Mouse (Mus musculus) heart, embryonic 16.5 days (tissue): Measurements from ENCODE around the gene Samd1. TPM values are rescaled to one million over a fixed set of nuclear protein-coding genes. Genes with fewer than 3 reads are reported as not detected.
A peak's percentile ranks its signal among the peaks of the same experiment; 100 is the strongest.

Experiments used
- ATAC-seq: fragments of 200-750 bp; cut with Nextera tagmentation; replicated peaks from 2 replicates; pipeline ENCODE4 v1.8.0; 2017; ENCODE audit warnings: moderate number of reproducible peaks; ENCODE audit not compliant: insufficient read depth, low FRiP score; ENCODE audit errors: extremely low read depth
- H3K27ac ChIP-seq: fragments of 300-500 bp; sonication (generic); 2 replicates; pipeline ENCODE4 v1.5.1; 2014; ENCODE audit warnings: mild to moderate bottlenecking, low read length, control low read depth, moderate library complexity
- H3K27me3 ChIP-seq: fragments of 300-500 bp; sonication (generic); 2 replicates; pipeline ENCODE4 v1.6.1; 2014; ENCODE audit warnings: low read length, mixed read lengths; ENCODE audit not compliant: control insufficient read depth, insufficient read depth
- H3K36me3 ChIP-seq: fragments of 300-500 bp; sonication (generic); 2 replicates; pipeline ENCODE4 v1.6.1; 2014; ENCODE audit not compliant: control insufficient read depth, insufficient read depth
- H3K4me1 ChIP-seq: fragments of 300-500 bp; sonication (generic); 2 replicates; pipeline ENCODE4 v1.6.1; 2014; ENCODE audit warnings: low read length, mixed read lengths; ENCODE audit not compliant: control insufficient read depth, insufficient read depth
- H3K4me2 ChIP-seq: fragments of 300-500 bp; sonication (generic); 2 replicates; pipeline ENCODE4 v1.6.1; 2014; ENCODE audit warnings: low read depth, mild to moderate bottlenecking, control low read depth, low read length
- H3K4me3 ChIP-seq: fragments of 300-500 bp; sonication (generic); 2 replicates; pipeline ENCODE4 v1.5.1; 2014; ENCODE audit warnings: mild to moderate bottlenecking, control low read depth, low read length
- H3K9ac ChIP-seq: fragments of 300-500 bp; sonication (generic); 2 replicates; pipeline ENCODE4 v1.6.1; 2014; ENCODE audit warnings: low read length, control low read depth
- H3K9me3 ChIP-seq: fragments of 300-500 bp; sonication (generic); replicated peaks from 2 replicates; pipeline ENCODE4 v1.6.1; 2016; ENCODE audit warnings: low read length; ENCODE audit not compliant: control insufficient read depth
- WGBS: fragments of 180-500 bp; shearing (Covaris S2); extraction: QIAGEN DNeasy Blood & Tissue Kit; methylation state at CpG from one replicate; pipeline ENCODE4 v1.1.7; 2014; 5-methylcytosine and 5-hydroxymethylcytosine counted together
- polyA plus RNA-seq: library from polyadenylated mRNA; unstranded; fragments of >200 nt; fragmentation: Nextera tagmentation; extraction: Ambion mirVana; gene quantifications from 2 replicates; pipeline ENCODE4 v1.2.1, GENCODE M21; 2015

Samd1 gene
- polyA plus RNA-seq, 1 experiment from 2014 or later: 6.0 TPM

DNA sequence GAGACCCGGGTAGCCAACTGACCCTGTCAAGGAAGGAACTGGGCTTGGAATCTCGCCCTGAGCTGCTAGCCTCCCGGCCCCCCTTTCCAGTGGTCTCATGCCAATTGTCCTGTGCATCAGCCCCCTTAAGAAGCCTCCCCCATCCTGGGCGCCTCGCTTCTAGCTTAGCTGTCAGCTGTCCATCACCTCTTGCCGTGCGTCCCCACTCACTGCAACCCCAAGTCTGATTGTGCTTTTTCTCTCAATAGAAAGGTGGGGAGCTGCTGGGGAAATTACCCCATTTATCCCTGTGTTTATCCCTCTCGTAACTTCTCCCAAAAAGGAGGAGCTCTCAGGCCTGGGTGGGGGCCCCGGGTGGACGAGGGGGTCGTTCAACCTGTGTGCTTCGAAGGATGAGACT is 1.5 kb upstream of the Samd1 start:
- no peaks in the 10 kb centered on the region for H3K27me3 ChIP-seq
- peak overlapping the region; percentile 97 for H3K4me2 ChIP-seq
- H3K4me1 ChIP-seq: peaks cover 20% of the 10 kb centered on the region
- peak overlapping the region; percentile 97 for H3K27ac ChIP-seq
- no peak for ATAC-seq
- H3K9me3 ChIP-seq: no peaks in the 10 kb centered on the region
- H3K4me3 ChIP-seq: peak overlapping the region; percentile 88
- peaks cover 45% of the 10 kb centered on the region for H3K36me3 ChIP-seq
- peak overlapping the region; percentile 92 for H3K9ac ChIP-seq
- 29% methylated on average over 12 of the region's 12 CpGs for WGBS

DNA sequence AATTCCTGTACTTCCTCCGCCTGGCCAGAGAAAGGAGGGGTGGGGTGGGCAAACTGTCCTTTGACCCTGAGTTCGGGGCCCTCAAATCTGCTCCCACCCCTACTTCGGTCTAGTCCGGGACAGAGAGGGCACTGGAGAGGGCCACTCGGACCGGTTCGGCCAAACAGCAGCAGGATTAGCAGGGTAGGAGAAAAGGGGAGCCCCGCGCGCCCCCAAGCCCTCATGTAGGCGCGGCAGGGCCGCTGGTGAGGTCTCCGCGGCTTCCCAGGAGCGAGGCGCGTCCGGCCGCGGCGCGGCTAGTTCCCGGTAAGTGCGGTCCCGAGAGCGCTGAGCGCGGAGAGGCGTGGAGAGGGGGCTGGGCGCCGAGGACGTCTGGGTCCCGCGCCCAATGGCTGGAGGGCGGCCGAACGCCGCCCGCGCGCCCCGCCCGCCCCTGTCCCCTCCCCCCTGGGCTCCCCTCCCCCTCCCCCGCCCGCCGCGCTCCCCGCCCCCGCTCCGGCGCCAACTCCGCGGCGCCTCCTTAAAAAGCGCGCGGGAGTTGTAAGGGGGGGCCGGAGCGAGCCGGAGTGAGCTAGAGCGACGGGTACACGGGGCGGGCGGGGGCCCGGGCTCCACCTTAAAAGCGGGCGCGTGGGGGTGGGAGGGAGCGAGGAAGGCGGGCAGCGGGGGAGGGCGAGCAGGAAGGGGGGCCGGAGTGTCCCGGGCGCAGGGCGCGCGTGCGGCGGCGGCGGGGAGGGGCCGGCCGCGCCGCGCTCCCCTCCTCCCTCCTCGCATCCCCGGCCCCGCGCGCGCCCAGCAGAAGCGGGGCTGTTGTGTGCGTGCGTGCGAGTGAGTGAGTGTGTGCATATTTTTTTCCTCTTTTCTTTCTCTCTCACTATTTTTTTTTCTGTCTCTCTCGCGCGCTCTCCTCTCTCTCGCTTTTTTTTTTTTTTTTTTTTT is 636 bp upstream of the Samd1 start:
- WGBS: under 1% methylated on average over 49 of the region's 103 CpGs
- Histone ChIP-seq H3K4me3 (peak overlapping the region; percentile 88), H3K4me1 (peaks cover 20% of the 10 kb centered on the region), H3K9ac (peak overlapping the region; percentile 92), H3K36me3 (peaks cover 39% of the 10 kb centered on the region), H3K27ac (peak overlapping the region; percentile 97), H3K9me3 (no peaks in the 10 kb centered on the region), H3K27me3 (no peaks in the 10 kb centered on the region; the same call in 1 of the 2 replicates), H3K4me2 (peak overlapping the region; percentile 97)
- ATAC-seq: peak; percentile 84

DNA sequence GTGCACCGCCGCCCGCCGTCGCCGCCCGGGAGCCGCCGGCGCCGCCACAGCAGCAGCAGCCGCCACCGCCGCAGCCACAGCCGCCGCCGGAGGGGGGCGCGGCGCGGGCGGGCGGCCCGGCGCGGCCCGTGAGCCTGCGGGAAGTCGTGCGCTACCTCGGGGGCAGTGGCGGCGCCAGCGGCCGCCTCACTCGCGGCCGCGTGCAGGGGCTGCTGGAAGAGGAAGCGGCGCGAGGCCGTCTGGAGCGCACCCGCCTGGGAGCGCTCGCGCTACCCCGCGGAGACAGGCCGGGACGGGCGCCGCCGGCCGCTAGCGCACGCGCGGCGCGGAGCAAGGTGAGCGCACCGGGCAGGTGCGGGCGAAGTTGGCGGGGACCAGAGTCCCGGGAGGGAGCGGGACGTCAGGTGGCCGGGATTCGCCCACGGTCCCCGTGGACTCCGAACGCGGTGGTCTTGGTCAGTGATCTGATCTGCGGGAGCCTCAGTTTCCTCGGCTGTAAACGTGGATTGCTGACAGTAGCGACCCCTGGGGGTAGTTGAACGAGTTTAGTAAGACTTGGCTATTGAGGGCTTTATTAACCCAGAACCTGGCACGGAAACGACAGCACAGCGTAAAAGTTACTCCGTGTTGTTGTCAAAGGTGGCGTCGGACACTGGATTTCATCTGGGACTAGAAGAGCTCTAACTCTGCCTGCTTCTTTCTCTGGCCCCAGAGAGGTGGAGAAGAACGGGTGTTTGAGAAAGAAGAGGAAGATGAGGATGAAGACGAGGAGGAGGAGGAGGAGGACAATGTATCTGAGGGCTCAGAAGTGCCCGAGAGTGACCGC is 972 bp downstream of the Samd1 start:
- Histone ChIP-seq H3K27ac (peak overlapping the region; percentile 97), H3K9me3 (no peaks in the 10 kb centered on the region), H3K9ac (peak overlapping the region; percentile 92), H3K36me3 (peaks cover 30% of the 10 kb centered on the region), H3K4me3 (peak overlapping the region; percentile 88), H3K4me2 (peak overlapping the region; percentile 68), H3K4me1 (peaks cover 25% of the 10 kb centered on the region), H3K27me3 (no peaks in the 10 kb centered on the region; the same call in 1 of the 2 replicates)
- WGBS: under 1% methylated on average over 70 of the region's 92 CpGs
- ATAC-seq: peak; percentile 5; the same call in 1 of the 2 replicates

DNA sequence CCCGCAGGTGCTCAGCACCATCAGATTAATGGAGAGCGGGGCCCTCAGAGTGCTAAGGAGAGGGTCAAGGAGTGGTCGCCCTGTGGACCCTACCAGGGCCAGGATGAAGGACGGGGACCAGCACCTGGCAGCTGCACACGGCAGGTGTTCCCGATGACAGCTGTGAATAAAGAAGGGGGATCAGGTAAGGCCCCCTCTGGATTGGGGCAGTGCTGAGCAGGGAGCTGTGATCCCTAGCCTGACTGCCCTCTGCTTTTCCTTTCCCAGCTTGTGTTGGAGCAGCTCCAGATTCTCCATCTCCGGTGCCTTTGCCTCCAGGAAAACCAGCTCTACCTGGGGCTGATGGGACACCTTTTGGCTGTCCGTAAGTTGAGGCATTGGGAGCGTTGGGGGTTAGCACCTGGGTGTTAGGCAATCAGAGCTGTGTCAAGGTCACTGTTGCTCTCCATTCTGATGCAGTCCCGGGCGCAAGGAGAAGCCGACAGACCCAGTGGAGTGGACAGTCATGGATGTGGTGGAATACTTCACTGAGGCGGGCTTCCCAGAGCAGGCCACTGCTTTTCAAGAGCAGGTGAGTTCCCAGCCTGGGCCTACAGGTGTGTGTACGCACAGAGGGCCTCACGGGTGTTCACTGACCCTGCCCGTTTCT is 1.7 kb downstream of the Samd1 start:
- WGBS: 61% methylated on average over 16 of the region's 16 CpGs
- no peak overlapping the region for H3K27ac ChIP-seq
- peak overlapping the region; percentile 88 for H3K4me3 ChIP-seq
- H3K36me3 ChIP-seq: peaks cover 24% of the 10 kb centered on the region
- peaks cover 32% of the 10 kb centered on the region for H3K4me1 ChIP-seq
- H3K4me2 ChIP-seq: peak overlapping the region; percentile 68
- H3K9ac ChIP-seq: peak overlapping the region; percentile 92
- no peak for ATAC-seq
- H3K27me3 ChIP-seq: no peaks in the 10 kb centered on the region; the same call in 1 of the 2 replicates
- no peaks in the 10 kb centered on the region for H3K9me3 ChIP-seq

DNA sequence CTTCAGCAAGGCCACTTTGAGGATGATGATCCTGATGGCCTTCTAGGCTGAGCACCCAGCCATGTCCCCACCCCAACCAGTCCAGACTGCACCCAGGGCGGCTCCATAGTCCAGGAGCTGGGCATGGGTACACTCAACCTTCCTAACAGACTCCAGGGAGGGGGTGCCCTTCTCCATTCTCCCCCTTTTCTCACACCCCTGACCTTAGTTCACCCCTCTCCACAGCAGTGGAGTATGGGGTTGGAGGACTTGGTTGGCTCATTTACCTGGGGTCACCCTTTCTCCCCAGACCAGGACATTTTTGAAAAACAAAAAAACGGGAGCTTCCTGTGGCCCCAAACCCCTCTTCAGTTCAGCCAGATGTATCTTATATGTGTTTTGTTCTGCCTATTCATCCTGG is 2.4 kb downstream of the Samd1 start:
- peaks cover 18% of the 10 kb centered on the region for H3K36me3 ChIP-seq
- H3K9me3 ChIP-seq: no peaks in the 10 kb centered on the region
- no peak overlapping the region for H3K4me3 ChIP-seq
- no peak for ATAC-seq
- H3K4me2 ChIP-seq: no peak overlapping the region
- no peak overlapping the region for H3K27ac ChIP-seq
- 89% methylated on average over 2 of the region's 2 CpGs for WGBS
- H3K4me1 ChIP-seq: peaks cover 33% of the 10 kb centered on the region
- no peak overlapping the region for H3K9ac ChIP-seq
- H3K27me3 ChIP-seq: no peaks in the 10 kb centered on the region; the same call in 1 of the 2 replicates

DNA sequence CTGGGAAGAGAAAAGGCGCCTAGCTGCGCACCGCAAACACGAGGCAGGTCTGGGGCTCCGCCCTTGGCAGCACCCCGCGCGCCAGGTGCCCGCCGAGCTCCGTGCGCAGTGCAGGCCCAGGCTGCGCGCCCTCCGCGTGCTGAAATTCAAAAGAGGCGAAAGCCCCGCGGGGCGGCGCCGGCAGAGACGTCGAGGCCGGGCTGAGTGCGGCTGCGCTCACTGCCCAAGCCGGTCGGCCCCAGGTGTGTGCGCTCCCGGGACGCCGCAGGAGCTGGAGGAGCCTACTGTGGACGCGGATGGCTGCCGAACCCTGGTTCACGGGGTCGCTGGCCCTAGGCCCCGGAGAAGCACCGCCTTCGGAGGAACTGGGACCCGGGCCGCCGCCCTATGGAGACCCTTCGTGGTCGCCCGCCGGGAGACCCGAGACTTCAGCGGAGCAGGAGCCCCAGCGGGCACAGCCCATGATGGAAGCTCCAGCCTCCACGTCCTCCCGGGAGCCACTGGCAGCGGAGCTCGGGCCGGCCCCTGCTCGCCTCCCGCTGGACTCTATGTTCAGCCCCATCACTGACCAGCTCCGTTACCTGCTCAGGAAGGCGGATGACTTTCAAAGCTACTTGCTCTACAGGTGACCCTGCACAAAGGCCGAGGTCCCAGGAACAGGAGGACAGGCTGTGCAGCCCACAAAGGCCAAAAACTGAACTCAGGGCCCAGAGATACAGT is 4.0 kb downstream of the Samd1 start, which contains the start of gene 1700067K01Rik:
Gene 1700067K01Rik (plus strand): TSS at position 222 of the 720 bp plus-strand sequence.
- H3K4me3 ChIP-seq: no peak within 1 kb of the TSS
- no peaks in the 10 kb centered on the region for H3K9me3 ChIP-seq
- no peaks in the 10 kb centered on the region; the same call in 1 of the 2 replicates for H3K27me3 ChIP-seq
- H3K36me3 ChIP-seq: peaks cover 14% of the 10 kb centered on the region
- H3K4me2 ChIP-seq: no peak within 1 kb of the TSS
- no peak for ATAC-seq
- H3K4me1 ChIP-seq: peaks cover 31% of the 10 kb centered on the region
- H3K9ac ChIP-seq: peak within 1 kb of the TSS; percentile 7; the same call in 1 of the 2 replicates
- no peak within 1 kb of the TSS for H3K27ac ChIP-seq
- WGBS: 54% methylated on average over 60 of the region's 61 CpGs

DNA sequence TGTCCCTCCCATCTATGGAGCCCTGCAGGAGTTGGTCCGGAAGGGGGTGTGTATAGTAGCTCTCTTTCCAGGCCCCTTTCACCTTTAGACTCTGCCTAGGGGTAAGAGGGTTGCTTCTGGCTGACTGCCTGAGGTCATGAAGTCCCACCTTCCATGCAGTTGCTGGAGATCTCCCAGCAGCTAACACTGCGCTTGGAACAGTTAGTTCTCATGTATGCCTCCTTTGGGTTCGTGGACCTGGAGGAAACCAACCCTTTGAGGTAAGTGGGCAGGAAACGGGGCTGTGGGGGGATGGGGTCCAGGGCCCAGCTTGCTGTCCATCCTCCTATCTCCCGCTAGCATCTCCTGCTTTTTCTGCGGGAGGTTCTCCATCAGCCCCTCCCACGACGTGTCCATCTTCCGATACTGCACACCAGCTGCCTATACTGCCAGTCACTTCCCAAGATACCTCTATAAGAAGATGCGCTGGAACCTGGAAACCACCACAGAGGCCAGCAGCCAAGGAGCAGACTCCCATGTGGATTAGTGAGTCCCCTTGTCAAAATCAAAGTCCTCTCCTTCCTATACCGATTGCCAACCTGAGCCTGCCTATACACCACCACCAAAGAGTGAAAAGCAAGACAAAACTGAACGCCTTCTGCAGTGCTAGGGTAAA is 5.6 kb downstream of the Samd1 start:
- Histone ChIP-seq H3K36me3 (peaks cover 14% of the 10 kb centered on the region), H3K4me2 (no peak overlapping the region), H3K27ac (no peak overlapping the region), H3K4me3 (no peak overlapping the region), H3K9me3 (no peaks in the 10 kb centered on the region), H3K4me1 (peaks cover 29% of the 10 kb centered on the region), H3K27me3 (no peaks in the 10 kb centered on the region; the same call in 1 of the 2 replicates), H3K9ac (no peak overlapping the region)
- ATAC-seq: no peak
- WGBS: 75% methylated on average over 12 of the region's 12 CpGs
